Mouse (Mus musculus) small intestine, adult 2 months (tissue): ENCODE results near the gene Cyb561. TPM values are rescaled to one million over a fixed set of nuclear protein-coding genes. Genes with fewer than 3 reads are reported as not detected.

Experiments
- H3K27ac ChIP-seq: fragments of 200-500 bp; 2 replicates; pipeline ENCODE4 v1.5.1; 2012; ENCODE audit warnings: low read depth, low read length, control low read depth, inconsistent platforms; ENCODE audit not compliant: insufficient read depth
- H3K27me3 ChIP-seq: fragments of 200-500 bp; 2 replicates; pipeline ENCODE4 v1.6.1; 2012; ENCODE audit warnings: mild to moderate bottlenecking, moderate library complexity, low read length, inconsistent platforms; ENCODE audit not compliant: control insufficient read depth, insufficient read depth
- H3K36me3 ChIP-seq: fragments of 200-500 bp; 2 replicates; pipeline ENCODE4 v1.6.1; 2012; ENCODE audit warnings: mild to moderate bottlenecking, low read length, control low read depth, inconsistent platforms; ENCODE audit not compliant: control insufficient read depth, insufficient read depth
- H3K4me1 ChIP-seq: fragments of 200-500 bp; 2 replicates; pipeline ENCODE4 v1.6.1; 2012; ENCODE audit warnings: low read length, inconsistent platforms, mixed read lengths; ENCODE audit not compliant: control insufficient read depth, insufficient read depth, insufficient read length
- H3K4me3 ChIP-seq: fragments of 200-500 bp; 2 replicates; pipeline ENCODE4 v1.5.1; 2012; ENCODE audit warnings: low read depth, mild to moderate bottlenecking, control low read depth, inconsistent platforms, low read length, moderate library complexity
- CTCF ChIP-seq: fragments of 200-500 bp; IDR thresholded peaks from 2 replicates; pipeline ENCODE4 v1.5.1; 2012; ENCODE audit warnings: low read depth, mild to moderate bottlenecking, control low read depth, inconsistent platforms, low read length, moderate library complexity, mixed read lengths; ENCODE audit not compliant: insufficient replicate concordance, insufficient read length; ENCODE audit errors: extremely low read depth
- POLR2A ChIP-seq: fragments of 200-500 bp; IDR thresholded peaks from 2 replicates; pipeline ENCODE4 v1.6.1; 2012; ENCODE audit warnings: low read depth, mild to moderate bottlenecking, control low read depth, inconsistent platforms, low read length, moderate library complexity
- WGBS: fragments of 180-500 bp; shearing (Covaris S2); methylation state at CpG from one replicate; pipeline ENCODE4 v1.1.7; 2018; 5-methylcytosine and 5-hydroxymethylcytosine counted together
- polyA plus RNA-seq: library from polyadenylated mRNA; depleted of rRNA; stranded (reverse); fragments of >200 nt; gene quantifications from 2 replicates; pipeline ENCODE4 v1.2.3, GENCODE M21; 2012

Gene Cyb561
- polyA plus RNA-seq, 1 experiment, result 56.3 TPM

- no peak for TF ChIP-seq CTCF
- no peak for TF ChIP-seq POLR2A
- Histone ChIP-seq H3K27ac (no peak overlapping the region), H3K4me3 (no peak overlapping the region), H3K4me1 (no peaks in the 10 kb centered on the region), H3K36me3 (peaks cover 12% of the 10 kb centered on the region), H3K27me3 (no peaks in the 10 kb centered on the region)
- WGBS, result 74% methylated on average over 6 of the region's 6 CpGs
These were observed 16.9 kb downstream of the Cyb561 start for GRCm38 (mm10) chr11:105936200-105936599.

- H3K4me1 ChIP-seq, result no peaks in the 10 kb centered on the region
- no peak overlapping the region for H3K4me3 ChIP-seq
- TF ChIP-seq CTCF (no peak), POLR2A (no peak)
- H3K36me3 ChIP-seq, result peaks cover 15% of the 10 kb centered on the region
- WGBS, result 94% methylated on average over 8 of the region's 8 CpGs
- no peaks in the 10 kb centered on the region for H3K27me3 ChIP-seq
- H3K27ac ChIP-seq, result no peak overlapping the region
These were observed 17.6 kb downstream of the Cyb561 start for GRCm38 (mm10) chr11:105935496-105935895.

- 79% methylated on average over 6 of the region's 6 CpGs for WGBS
These were observed 18.3 kb downstream of the Cyb561 start for GRCm38 (mm10) chr11:105934816-105935215.

GRCm38 (mm10) chr11:105934303-105934711, 18.8 kb downstream of the Cyb561 start:
- 73% methylated on average over 5 of the region's 5 CpGs for WGBS
- Histone ChIP-seq H3K36me3 (peaks cover 15% of the 10 kb centered on the region), H3K27me3 (no peaks in the 10 kb centered on the region), H3K4me3 (no peak overlapping the region), H3K4me1 (no peaks in the 10 kb centered on the region), H3K27ac (no peak overlapping the region)
- no peak for TF ChIP-seq POLR2A
- no peak for TF ChIP-seq CTCF

More at GRCm38 (mm10) chr11:105934816-105935215, 18.3 kb downstream of the Cyb561 start:
- TF ChIP-seq CTCF (no peak), POLR2A (no peak)
- Histone ChIP-seq H3K27me3 (no peaks in the 10 kb centered on the region), H3K27ac (no peak overlapping the region), H3K4me1 (no peaks in the 10 kb centered on the region), H3K36me3 (peaks cover 15% of the 10 kb centered on the region), H3K4me3 (no peak overlapping the region)

- no peak for TF ChIP-seq POLR2A
- TF ChIP-seq CTCF, result no peak
- Histone ChIP-seq H3K27ac (no peak overlapping the region), H3K36me3 (peaks cover 15% of the 10 kb centered on the region), H3K4me3 (no peak overlapping the region), H3K4me1 (no peaks in the 10 kb centered on the region), H3K27me3 (no peaks in the 10 kb centered on the region)
- WGBS, result 75% methylated on average over 8 of the region's 8 CpGs
These were observed 19.4 kb downstream of the Cyb561 start for GRCm38 (mm10) chr11:105933746-105934145.

- no peak for TF ChIP-seq POLR2A
- no peak for TF ChIP-seq CTCF
- Histone ChIP-seq H3K36me3 (peaks cover 15% of the 10 kb centered on the region), H3K27ac (no peak overlapping the region), H3K27me3 (no peaks in the 10 kb centered on the region), H3K4me3 (no peak overlapping the region), H3K4me1 (no peaks in the 10 kb centered on the region)
- WGBS, result 89% methylated on average over 3 of the region's 3 CpGs
These were observed 21.8 kb downstream of the Cyb561 start for GRCm38 (mm10) chr11:105931380-105931779.

- TF ChIP-seq CTCF (no peak), POLR2A (no peak)
- H3K4me3 ChIP-seq, result no peak overlapping the region
- H3K27me3 ChIP-seq, result no peaks in the 10 kb centered on the region
- no peak overlapping the region for H3K27ac ChIP-seq
- peaks cover 3% of the 10 kb centered on the region; the same call in 1 of the 2 replicates for H3K36me3 ChIP-seq
- WGBS, result 81% methylated on average over 5 of the region's 5 CpGs
- no peaks in the 10 kb centered on the region for H3K4me1 ChIP-seq
These were observed 25.0 kb downstream of the Cyb561 start for GRCm38 (mm10) chr11:105928171-105928570.

GRCm38 (mm10) chr11:105927065-105928030, 25.8 kb downstream of the Cyb561 start:
- Histone ChIP-seq H3K36me3 (peaks cover 3% of the 10 kb centered on the region; the same call in 1 of the 2 replicates), H3K4me1 (no peaks in the 10 kb centered on the region), H3K4me3 (no peak overlapping the region), H3K27ac (no peak overlapping the region), H3K27me3 (no peaks in the 10 kb centered on the region)
- 63% methylated on average over 14 of the region's 14 CpGs for WGBS
- TF ChIP-seq POLR2A, result no peak
- peak; percentile 62; the same call in 1 of the 2 replicates for TF ChIP-seq CTCF
